Mouse (Mus musculus) spleen, adult 2 months (tissue): ENCODE data around the gene Agap1.

Experiments used
- CTCF ChIP-seq: fragments of 200-500 bp; IDR thresholded peaks from 2 replicates; pipeline ENCODE4 v1.5.1; 2011; ENCODE audit warnings: mild to moderate bottlenecking, inconsistent platforms; ENCODE audit not compliant: insufficient read depth, insufficient read length, insufficient replicate concordance; ENCODE audit errors: extremely low read depth
- POLR2A ChIP-seq: fragments of 200-500 bp; IDR thresholded peaks from 2 replicates; pipeline ENCODE4 v1.6.1; 2011; ENCODE audit warnings: low read depth, low read length, inconsistent platforms

DNA sequence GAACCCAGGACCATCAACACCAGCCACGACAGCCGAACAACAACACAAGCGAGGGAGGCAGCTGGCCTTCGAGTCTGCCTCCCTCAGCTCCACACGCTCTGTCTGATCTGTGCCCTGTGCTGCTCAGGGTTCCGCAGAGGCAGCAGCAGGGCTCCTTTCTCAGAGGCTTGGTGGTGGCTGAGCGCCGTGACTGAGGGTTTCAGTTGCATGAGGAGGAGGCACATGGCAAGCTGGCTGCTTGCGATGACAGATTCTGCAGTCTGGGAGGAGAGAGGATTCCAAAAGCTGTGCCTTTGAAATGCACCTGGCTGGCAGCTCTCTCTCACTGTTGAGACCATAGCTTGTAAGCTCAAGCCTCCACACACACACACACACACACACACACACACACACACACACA lies 17.3 kb downstream of the Agap1 start:
- TF ChIP-seq POLR2A (no peak), CTCF (no peak)
